Mouse (Mus musculus): ENCODE data around the gene Prpsap1. TPM values are rescaled to one million over a fixed set of nuclear protein-coding genes. Genes with fewer than 3 reads are reported as not detected.

The Prpsap1 gene
- polyA plus RNA-seq, 1 experiment from 2014 or later = 198 TPM

DNA sequence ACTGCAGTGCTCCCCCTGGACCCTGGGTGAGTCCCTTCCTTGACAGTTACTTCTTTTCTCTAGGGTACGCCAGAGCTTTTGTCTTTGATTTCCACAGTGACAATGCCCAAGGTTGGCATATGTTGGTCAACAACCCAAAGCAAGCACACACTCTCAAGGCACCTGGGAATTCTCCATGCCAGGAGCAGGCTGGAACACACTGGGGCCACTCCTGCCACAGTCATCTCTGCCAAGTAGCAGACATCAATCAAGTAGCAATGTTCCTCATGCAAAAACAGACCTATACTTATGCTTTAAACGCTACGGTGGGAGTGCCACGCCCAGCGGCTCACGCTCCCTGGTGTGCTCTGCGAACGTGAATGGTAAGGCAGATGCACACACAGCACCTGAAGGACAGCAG, 13.0 kb downstream of the Prpsap1 start:
- ATAC-seq = no peak
- WGBS = 96% methylated on average over 8 of the region's 8 CpGs
- H3K9me3 ChIP-seq (replicated peaks; ENCODE audit: control insufficient read depth, low read length, poor library complexity, severe bottlenecking) = no peaks in the 10 kb centered on the region

DNA sequence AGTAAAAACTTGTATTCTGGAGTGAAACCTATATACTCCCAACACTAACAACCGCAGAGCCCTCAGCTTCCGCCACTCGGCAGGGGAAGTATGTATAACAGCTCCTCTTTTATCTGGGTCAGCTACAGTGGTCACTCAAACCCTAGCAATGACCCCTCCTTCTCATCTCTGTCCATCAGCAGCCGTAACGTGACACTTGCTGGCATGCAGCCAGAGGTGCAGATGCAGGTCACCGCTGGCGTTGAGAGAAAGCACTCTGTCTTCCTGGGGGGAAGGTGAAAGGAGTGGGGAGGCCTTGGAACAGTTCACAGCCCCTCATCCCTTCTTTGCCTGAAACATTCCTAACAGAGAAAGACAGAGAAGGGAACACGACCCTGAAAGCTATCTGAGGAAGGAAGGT, 14.2 kb downstream of the Prpsap1 start:
- H3K27ac ChIP-seq (ENCODE audit: low read length) = no peak overlapping the region
- no peaks in the 10 kb centered on the region for H3K27me3 ChIP-seq (ENCODE audit: control insufficient read depth, insufficient read depth, low read depth, low read length)
- no peak overlapping the region for H3K9ac ChIP-seq (ENCODE audit: low read depth, low read length)
- H3K9me3 ChIP-seq (replicated peaks; ENCODE audit: control insufficient read depth, low read length, poor library complexity, severe bottlenecking) = no peaks in the 10 kb centered on the region
- 57% methylated on average over 8 of the region's 8 CpGs for WGBS
- no peak overlapping the region for H3K4me2 ChIP-seq (ENCODE audit: low read length)
- H3K4me3 ChIP-seq (ENCODE audit: low read depth, low read length) = no peak overlapping the region
- peaks cover 31% of the 10 kb centered on the region for H3K36me3 ChIP-seq (ENCODE audit: control insufficient read depth, insufficient read depth, low read length)
- no peak for ATAC-seq
- no peaks in the 10 kb centered on the region for H3K4me1 ChIP-seq (ENCODE audit: control insufficient read depth, insufficient read depth, low read length)

More for the DNA sequence above, 13.0 kb downstream of the Prpsap1 start:
- Histone ChIP-seq H3K9ac (ENCODE audit: low read depth, low read length) (no peak overlapping the region), H3K4me3 (ENCODE audit: low read depth, low read length) (no peak overlapping the region), H3K4me1 (ENCODE audit: control insufficient read depth, insufficient read depth, low read length) (no peaks in the 10 kb centered on the region), H3K36me3 (ENCODE audit: control insufficient read depth, insufficient read depth, low read length) (peaks cover 36% of the 10 kb centered on the region), H3K27ac (ENCODE audit: low read length) (no peak overlapping the region), H3K27me3 (ENCODE audit: control insufficient read depth, insufficient read depth, low read depth, low read length) (no peaks in the 10 kb centered on the region), H3K4me2 (ENCODE audit: low read length) (no peak overlapping the region)

DNA sequence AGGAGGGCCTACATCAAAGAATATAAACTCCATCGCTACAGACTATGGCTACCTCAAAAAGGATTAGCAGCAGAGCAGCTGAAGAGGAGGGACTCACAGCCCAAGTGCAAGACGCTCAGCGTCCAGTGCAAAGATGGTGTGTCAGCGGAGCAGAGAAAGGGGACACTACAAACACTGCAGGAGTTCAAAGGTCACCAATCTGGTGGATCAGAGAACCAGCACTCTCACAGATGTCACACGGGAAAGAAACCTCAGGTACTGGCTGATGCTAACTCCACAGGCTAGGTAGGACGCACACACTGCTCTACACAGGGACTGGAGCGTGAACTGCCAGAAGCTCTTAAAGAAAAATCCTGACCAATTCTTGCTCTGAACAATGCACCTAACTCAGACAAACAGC, 15.0 kb downstream of the Prpsap1 start:
- ATAC-seq = no peak
- H3K4me3 ChIP-seq (ENCODE audit: low read depth, low read length) = no peak overlapping the region
- peaks cover 29% of the 10 kb centered on the region for H3K36me3 ChIP-seq (ENCODE audit: control insufficient read depth, insufficient read depth, low read length)
- no peak overlapping the region for H3K27ac ChIP-seq (ENCODE audit: low read length)
- H3K9ac ChIP-seq (ENCODE audit: low read depth, low read length) = no peak overlapping the region
- 72% methylated on average over 7 of the region's 7 CpGs for WGBS
- H3K9me3 ChIP-seq (replicated peaks; ENCODE audit: control insufficient read depth, low read length, poor library complexity, severe bottlenecking) = no peaks in the 10 kb centered on the region
- H3K27me3 ChIP-seq (ENCODE audit: control insufficient read depth, insufficient read depth, low read depth, low read length) = no peaks in the 10 kb centered on the region
- no peaks in the 10 kb centered on the region for H3K4me1 ChIP-seq (ENCODE audit: control insufficient read depth, insufficient read depth, low read length)
- H3K4me2 ChIP-seq (ENCODE audit: low read length) = no peak overlapping the region

DNA sequence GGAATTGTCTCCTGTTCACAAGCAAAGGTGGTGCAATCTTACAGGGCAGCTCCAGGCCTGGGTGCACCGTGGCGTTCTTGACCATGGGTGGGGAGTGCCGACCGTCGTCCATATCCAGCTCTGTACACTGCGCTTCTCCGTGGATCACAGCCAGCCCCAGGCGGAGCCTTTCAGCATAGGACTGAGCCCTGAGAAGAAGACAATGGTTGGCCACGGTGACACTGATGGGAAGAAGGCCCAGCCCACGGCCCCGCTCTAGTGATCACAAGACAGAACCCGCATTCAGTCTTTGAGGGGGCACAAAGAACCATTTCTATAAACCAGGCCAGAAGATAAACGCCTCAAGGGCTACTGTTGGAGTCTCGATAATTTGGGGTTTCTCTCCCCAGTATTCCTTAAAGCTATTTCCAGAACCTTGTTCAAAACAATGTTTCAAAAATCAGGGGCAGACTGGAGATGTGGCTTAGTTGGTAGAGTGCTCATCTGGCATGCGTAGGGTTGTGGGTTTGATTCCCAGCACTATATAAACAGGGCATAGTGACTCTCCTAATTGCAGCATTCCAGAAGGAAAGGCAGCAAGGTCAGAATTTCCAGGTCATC, 16.7 kb downstream of the Prpsap1 start:
- WGBS = 72% methylated on average over 15 of the region's 15 CpGs
- H3K9ac ChIP-seq (ENCODE audit: low read depth, low read length) = no peak overlapping the region
- ATAC-seq = no peak
- H3K27me3 ChIP-seq (ENCODE audit: control insufficient read depth, insufficient read depth, low read depth, low read length) = no peaks in the 10 kb centered on the region
- H3K9me3 ChIP-seq (replicated peaks; ENCODE audit: control insufficient read depth, low read length, poor library complexity, severe bottlenecking) = no peaks in the 10 kb centered on the region
- no peaks in the 10 kb centered on the region for H3K4me1 ChIP-seq (ENCODE audit: control insufficient read depth, insufficient read depth, low read length)
- H3K4me3 ChIP-seq (ENCODE audit: low read depth, low read length) = no peak overlapping the region
- H3K36me3 ChIP-seq (ENCODE audit: control insufficient read depth, insufficient read depth, low read length) = peaks cover 36% of the 10 kb centered on the region
- H3K4me2 ChIP-seq (ENCODE audit: low read length) = no peak overlapping the region
- no peak overlapping the region for H3K27ac ChIP-seq (ENCODE audit: low read length)

DNA sequence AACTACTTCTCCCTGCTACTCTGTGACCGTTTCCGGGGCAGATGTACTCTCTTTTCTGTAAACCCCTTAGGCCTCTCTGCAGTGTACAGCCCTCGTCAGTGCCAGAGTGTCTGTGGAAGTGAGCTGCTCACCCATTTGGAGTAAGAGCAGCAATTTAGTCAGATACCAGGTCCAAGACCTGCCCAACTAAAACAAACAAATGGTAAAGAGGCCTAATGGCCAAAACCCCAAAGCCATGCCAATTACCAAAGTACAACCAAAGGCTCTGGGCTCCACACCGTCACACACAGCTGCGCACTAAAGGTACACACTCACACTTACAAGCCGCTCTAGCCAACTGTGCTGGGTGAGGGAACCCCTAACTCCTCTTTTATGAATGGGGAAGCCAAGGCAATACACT, 17.3 kb downstream of the Prpsap1 start:
- Histone ChIP-seq H3K4me3 (ENCODE audit: low read depth, low read length) (no peak overlapping the region), H3K27me3 (ENCODE audit: control insufficient read depth, insufficient read depth, low read depth, low read length) (no peaks in the 10 kb centered on the region), H3K9ac (ENCODE audit: low read depth, low read length) (no peak overlapping the region), H3K36me3 (ENCODE audit: control insufficient read depth, insufficient read depth, low read length) (peaks cover 41% of the 10 kb centered on the region), H3K4me1 (ENCODE audit: control insufficient read depth, insufficient read depth, low read length) (no peaks in the 10 kb centered on the region), H3K27ac (ENCODE audit: low read length) (no peak overlapping the region), H3K9me3 (replicated peaks; ENCODE audit: control insufficient read depth, low read length, poor library complexity, severe bottlenecking) (no peaks in the 10 kb centered on the region), H3K4me2 (ENCODE audit: low read length) (no peak overlapping the region)
- no peak for ATAC-seq
- 93% methylated on average over 6 of the region's 6 CpGs for WGBS

DNA sequence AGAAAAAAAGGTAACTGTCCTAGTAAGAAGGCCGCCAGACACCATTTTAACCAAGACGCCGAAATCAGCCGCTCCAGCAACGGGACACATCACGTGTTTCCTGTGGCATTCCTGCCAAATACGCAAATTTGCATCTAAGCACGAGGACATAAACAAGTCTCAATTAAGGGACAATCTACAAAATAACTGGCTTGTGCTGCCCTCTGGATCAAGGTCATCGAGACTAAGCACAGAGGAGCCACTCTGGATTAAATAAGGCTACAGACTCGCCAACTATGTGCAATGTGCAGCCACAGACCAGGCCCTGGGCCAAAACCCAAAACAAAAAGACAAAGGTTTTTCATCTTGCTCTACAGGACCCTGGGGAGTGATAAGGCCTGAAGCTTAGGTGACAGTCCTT, 18.0 kb downstream of the Prpsap1 start:
- Histone ChIP-seq H3K9ac (ENCODE audit: low read depth, low read length) (no peak overlapping the region), H3K27me3 (ENCODE audit: control insufficient read depth, insufficient read depth, low read depth, low read length) (no peaks in the 10 kb centered on the region), H3K4me3 (ENCODE audit: low read depth, low read length) (no peak overlapping the region), H3K9me3 (replicated peaks; ENCODE audit: control insufficient read depth, low read length, poor library complexity, severe bottlenecking) (no peaks in the 10 kb centered on the region), H3K27ac (ENCODE audit: low read length) (no peak overlapping the region), H3K4me2 (ENCODE audit: low read length) (no peak overlapping the region), H3K4me1 (ENCODE audit: control insufficient read depth, insufficient read depth, low read length) (no peaks in the 10 kb centered on the region), H3K36me3 (ENCODE audit: control insufficient read depth, insufficient read depth, low read length) (peaks cover 44% of the 10 kb centered on the region)
- ATAC-seq = no peak
- WGBS = 84% methylated on average over 10 of the region's 10 CpGs

DNA sequence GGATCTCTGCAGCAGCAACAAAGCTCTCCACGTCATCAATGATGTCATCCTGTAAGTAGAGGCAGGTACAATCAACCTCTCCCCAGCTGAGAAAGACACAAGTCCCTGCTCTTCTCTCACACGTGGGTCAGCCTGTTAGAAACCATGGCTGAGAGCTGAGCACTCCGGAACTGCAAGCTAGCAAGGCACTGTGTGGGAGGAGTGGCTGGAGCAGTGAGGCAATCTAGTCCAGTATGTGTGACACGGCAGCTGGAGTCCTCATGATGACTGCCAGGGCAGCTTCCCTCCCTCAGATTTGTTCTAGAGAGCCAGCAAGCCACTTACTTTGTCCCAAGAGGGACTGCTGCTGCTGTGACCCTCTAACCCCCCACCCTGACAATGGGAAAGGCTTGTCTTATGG, 21.7 kb downstream of the Prpsap1 start:
- H3K9ac ChIP-seq (ENCODE audit: low read depth, low read length) = no peak overlapping the region
- H3K4me3 ChIP-seq (ENCODE audit: low read depth, low read length) = no peak overlapping the region
- no peaks in the 10 kb centered on the region for H3K27me3 ChIP-seq (ENCODE audit: control insufficient read depth, insufficient read depth, low read depth, low read length)
- no peak for ATAC-seq
- H3K9me3 ChIP-seq (replicated peaks; ENCODE audit: control insufficient read depth, low read length, poor library complexity, severe bottlenecking) = no peaks in the 10 kb centered on the region
- H3K36me3 ChIP-seq (ENCODE audit: control insufficient read depth, insufficient read depth, low read length) = peaks cover 46% of the 10 kb centered on the region
- H3K4me1 ChIP-seq (ENCODE audit: control insufficient read depth, insufficient read depth, low read length) = no peaks in the 10 kb centered on the region
- H3K27ac ChIP-seq (ENCODE audit: low read length) = no peak overlapping the region
- H3K4me2 ChIP-seq (ENCODE audit: low read length) = no peak overlapping the region
- WGBS = 88% methylated on average over 4 of the region's 4 CpGs

DNA sequence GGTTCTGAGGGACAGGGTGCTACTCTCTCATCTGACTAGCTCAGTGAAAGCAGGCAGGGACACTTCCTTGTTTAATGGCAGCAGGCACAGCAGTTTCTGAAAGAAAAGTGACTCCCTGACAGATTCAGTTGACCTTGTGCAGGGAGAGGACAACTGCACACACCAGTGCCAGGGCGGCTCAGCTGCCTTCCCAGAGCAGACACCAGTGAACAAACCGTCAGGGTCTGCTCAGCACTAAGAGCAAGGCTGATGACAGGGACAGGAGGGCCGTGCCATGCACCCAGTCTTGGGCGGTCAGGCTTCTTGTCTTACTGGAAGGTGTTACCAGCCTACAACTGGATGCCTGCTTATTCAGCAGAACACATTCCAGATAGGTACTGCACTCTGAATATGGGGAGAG, 23.1 kb downstream of the Prpsap1 start:
- no peak overlapping the region for H3K4me3 ChIP-seq (ENCODE audit: low read depth, low read length)
- H3K4me1 ChIP-seq (ENCODE audit: control insufficient read depth, insufficient read depth, low read length) = no peaks in the 10 kb centered on the region
- 91% methylated on average over 4 of the region's 4 CpGs for WGBS
- no peak for ATAC-seq
- H3K36me3 ChIP-seq (ENCODE audit: control insufficient read depth, insufficient read depth, low read length) = peaks cover 38% of the 10 kb centered on the region
- H3K9me3 ChIP-seq (replicated peaks; ENCODE audit: control insufficient read depth, low read length, poor library complexity, severe bottlenecking) = no peaks in the 10 kb centered on the region
- no peaks in the 10 kb centered on the region for H3K27me3 ChIP-seq (ENCODE audit: control insufficient read depth, insufficient read depth, low read depth, low read length)
- H3K9ac ChIP-seq (ENCODE audit: low read depth, low read length) = no peak overlapping the region
- no peak overlapping the region for H3K27ac ChIP-seq (ENCODE audit: low read length)
- H3K4me2 ChIP-seq (ENCODE audit: low read length) = no peak overlapping the region

DNA sequence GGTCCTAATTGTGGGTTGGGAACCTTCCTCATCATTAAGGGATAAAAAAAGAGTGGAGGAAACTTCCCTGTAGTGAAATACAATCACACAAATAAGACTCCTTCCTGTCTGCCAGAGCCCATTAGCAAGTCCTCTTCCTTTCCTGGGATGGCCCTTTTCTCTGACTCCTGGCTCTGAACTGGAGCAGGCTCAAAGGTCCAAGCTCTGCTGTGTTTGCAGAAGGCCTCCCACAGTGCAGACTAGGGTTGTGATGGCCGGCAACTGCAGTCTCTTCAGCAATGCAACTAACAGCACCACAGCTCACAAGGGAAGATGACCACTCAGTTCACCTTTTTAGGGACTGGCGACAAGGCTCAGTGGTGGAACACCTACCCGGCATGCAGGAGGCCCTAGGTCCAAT, 23.8 kb downstream of the Prpsap1 start:
- Histone ChIP-seq H3K9me3 (replicated peaks; ENCODE audit: control insufficient read depth, low read length, poor library complexity, severe bottlenecking) (no peaks in the 10 kb centered on the region), H3K27me3 (ENCODE audit: control insufficient read depth, insufficient read depth, low read depth, low read length) (no peaks in the 10 kb centered on the region), H3K4me3 (ENCODE audit: low read depth, low read length) (no peak overlapping the region), H3K4me1 (ENCODE audit: control insufficient read depth, insufficient read depth, low read length) (no peaks in the 10 kb centered on the region), H3K9ac (ENCODE audit: low read depth, low read length) (no peak overlapping the region), H3K4me2 (ENCODE audit: low read length) (no peak overlapping the region), H3K36me3 (ENCODE audit: control insufficient read depth, insufficient read depth, low read length) (peaks cover 34% of the 10 kb centered on the region), H3K27ac (ENCODE audit: low read length) (no peak overlapping the region)
- ATAC-seq = no peak
- 90% methylated on average over 3 of the region's 3 CpGs for WGBS

Measured in midbrain, embryonic 16.5 days (tissue).